Mouse (Mus musculus): ENCODE data around the gene Fgf7.

Fgf7 gene

DNA sequence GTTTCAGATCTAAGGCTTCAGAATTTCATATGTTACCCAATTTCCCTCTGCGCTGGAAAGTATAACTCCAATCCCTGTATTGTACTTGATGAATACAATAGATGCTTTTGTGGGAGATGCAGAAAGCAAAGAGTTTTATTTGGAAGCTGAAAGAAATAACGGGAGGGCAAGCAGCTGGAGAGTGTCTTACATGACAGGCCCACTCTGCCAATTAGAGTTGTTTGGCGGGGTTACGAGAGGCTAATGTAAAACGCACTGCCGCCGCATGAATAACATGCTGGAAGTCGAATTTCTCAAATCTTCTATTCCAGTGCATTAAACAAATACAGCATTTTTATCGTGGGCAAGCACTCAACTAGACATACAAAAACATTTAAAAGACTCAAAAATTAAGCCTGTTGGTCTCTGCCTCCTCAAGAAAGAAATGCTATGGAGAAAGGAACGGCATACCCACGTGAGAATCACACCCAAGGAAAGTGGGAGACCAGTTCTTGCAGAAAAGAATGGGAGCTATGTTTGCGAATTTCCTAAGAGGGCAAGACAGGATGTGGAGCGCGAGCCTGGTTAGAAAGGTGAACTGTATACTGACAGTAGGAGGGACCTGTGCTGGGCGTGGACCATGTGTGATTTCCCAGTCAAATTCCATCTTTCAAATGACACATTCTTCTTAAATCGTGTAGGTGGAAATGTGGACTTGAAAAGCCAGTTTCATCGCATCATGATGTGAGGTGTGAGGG is 26.7 kb downstream of the Fgf7 start:
- no peak for DNase-seq

DNA sequence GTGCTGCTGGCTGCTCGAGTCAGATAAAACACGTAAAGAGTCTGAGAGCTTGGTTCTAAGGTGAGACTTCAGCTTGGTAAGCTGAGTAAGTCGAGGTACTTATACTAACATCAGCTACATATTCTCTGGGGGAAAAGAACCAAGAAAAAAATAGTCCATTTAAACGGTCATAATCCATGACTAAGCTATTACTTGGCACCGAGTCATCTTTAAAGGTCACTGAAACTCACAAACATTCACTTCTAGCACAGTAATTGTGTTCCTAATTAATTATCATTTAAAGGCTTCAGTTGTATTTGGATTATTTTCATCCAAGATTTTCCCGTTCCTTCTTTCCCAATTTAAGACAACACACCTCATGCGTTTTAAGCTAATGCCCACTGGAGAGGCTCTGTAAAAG is 28.4 kb downstream of the Fgf7 start:
- DNase-seq, result no peak

DNA sequence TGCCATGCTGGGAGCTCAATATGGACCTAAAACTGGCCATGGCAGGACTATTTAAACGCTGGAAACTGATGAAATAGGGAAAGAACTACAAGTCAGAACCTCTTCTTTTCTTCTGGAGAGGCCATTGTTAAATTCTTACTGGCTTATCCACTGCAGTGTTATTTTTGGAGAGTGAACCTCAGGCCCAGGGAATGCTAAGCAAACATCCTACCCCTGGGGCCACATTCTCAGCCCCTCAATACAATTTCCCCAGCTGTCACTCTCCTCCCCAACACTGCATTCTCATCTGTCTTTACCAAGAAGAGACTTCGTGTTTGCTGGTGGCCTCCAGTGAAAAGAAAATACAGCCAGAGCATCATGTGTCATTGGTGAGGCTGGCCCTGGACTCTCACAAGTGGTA is 30.4 kb downstream of the Fgf7 start:
- DNase-seq, result no peak

DNA sequence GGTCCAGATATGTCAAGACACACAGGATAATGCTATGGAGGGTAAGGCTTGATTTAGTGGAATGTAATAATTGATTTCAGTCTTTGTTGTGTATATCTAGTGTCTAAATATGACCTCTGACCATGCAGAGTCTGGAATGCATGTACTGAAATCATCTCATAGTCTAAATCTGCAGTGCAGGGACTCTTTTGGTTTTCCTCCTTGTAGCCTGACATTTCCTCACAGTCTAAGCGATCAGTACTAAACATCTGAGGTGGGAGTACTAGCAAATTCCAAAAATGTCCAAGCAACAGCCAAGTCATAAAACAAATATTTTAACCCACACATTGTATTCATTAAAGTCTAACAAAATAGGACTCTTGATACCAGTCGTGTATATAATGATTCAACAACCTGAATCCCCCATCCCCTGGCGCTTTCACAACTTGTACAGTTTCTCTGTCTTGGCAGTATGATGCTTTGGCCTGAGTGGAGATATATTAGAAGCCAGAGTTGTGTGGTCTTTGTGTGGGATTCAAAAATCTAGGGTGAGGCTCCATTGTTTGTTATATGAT is 30.9 kb downstream of the Fgf7 start:
- no peak for DNase-seq

DNA sequence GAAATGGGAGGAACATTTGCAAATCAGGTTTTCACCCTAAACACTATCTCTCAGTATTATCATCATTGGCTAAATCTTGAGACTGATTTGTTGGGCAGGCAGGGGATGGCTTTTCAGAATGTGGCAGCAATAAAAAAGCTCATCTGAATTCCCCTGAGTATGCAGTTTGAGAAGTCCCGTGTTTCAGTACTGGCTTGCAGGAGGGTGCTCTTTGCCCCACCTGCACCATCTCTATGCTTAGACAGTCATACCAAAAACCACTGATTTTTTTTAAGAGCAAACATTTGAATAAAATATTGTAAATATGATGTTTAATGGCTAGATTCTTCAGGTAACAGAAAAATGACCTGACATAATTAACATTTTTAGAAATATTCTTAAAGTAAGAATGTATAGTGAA is 35.3 kb downstream of the Fgf7 start:
- DNase-seq, result no peak

DNA sequence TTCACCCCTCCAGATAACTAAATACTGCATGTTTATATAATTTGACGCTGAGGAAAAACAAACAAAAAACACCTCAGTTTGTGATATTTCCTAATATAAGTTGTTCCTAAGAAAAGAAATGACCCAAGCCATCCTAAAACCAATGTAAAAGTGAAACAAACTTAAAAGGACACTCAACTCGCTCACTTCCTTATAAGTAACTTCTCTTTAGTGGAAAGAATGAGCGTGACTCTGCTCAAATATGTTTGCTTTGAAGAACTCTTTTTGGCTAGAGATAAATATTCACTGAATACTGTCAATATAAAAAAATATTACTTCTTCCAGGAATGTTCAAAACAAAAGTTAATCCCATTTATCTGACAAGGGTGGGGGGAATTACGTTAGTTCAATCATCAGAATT is 39.3 kb downstream of the Fgf7 start:
- no peak for DNase-seq

DNA sequence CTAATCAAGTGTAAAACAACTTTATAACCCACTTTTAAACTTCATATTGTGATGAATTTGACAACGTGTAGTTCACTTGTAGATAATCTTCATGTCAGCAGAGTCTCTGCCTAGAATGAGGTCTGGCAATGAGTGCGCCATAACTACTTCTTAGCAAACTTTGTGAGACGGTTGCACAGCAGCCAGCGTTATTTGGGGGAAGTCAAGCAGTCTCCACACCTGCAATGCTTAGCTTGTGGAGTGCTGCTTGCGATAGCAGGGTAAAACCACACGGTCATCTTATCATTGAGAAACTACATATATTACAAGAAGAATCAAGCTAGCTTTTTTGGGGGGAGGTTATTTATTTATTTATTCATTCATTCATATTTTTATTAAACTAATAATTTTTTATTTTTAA is 42.0 kb downstream of the Fgf7 start:
- DNase-seq, result no peak

DNA sequence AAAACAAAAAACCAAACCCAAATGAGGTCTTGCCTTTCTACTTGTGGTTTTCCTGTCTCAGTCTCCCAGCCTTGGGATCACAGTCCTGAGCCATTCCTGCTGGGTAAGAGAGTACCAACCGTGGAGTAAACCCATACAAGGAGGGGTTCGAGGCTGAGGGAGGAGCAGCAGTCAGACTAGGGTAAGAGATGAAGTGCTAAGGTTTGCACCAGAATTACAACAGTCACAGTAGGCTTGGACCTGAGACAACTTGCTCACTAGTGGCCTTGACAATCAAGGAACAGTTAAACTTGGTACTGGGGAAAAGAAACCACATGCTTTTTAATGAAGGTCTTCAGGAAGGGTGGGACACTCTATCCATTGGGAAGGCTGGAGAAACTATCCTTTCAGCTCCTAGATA is 44.6 kb downstream of the Fgf7 start:
- no peak for DNase-seq

DNA sequence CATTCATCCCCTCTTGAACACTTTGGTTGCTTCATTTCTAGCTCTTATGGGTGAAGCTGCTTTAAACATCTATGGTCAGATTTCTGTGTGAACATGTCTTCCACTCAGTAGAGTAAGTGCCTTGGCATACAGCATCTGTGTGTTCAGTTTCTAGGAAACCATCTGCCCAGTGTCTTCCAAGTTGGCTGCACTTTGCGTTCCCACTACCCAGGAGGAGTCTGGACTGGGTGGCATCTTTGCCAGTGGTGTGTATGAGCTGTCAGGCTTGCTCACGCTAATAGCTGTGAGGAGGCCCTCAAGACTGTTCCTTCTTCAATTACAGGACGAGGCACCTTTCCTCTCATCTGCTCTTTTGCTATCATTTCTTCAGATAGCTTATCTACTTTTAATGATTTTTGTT is 49.9 kb downstream of the Fgf7 start:
- no peak for DNase-seq

DNA sequence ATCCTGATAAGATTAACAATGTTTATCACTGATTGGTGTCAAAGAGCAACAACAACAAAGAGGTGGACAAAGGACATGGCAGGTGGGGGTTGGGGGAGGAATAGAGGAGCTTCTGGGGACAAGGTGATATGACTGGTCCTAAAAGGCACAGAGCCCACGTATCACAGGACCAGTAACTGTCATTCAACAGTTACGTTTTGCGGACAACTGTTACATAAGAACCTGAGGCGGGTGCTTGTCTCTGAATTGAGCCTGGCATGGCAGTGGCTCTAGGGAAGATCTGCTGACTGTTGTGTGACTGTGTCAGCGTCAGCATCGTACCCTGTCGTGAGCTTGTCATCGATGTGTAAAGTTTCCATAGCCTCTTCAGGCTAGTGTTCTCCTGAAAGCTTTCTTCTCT is 51.7 kb downstream of the Fgf7 start:
- no peak for DNase-seq

DNA sequence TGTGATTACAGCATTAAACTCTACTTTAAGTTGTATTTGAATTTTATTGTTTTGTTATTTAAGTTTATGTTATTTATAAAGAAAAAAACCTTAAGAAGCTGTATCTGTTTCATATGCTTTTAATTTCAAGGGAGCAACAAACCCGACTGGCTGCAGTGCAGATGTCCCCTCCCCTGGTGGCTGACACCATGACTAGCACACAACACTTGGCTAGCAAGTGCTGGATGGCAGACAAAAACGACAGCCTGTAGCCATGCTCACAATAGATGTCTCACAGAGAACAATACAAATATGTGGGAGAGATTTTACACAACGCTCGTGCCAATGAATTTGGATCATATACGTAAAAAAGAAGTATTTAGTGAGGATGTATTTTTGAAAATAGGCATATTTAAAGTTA is 56.0 kb downstream of the Fgf7 start:
- DNase-seq, result no peak

DNA sequence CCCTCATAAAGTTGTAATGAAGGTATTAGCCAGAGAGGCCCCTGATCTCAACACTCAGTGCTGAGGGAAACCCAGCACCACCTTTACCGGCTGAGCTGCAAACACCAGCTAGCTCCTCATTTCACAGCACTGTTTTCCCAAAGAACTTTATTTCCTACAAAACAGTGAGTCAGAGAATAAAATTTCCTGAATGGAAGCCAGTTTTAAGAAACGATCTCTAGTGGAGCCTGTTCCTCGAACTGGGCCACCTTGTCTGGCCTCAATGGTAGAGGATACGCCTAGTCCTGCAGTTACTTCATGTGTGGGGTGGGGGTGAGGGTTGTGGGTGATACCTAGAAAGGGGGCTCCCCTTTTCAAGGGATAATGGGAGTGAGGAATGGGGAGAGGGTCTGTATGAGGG is 60.2 kb downstream of the Fgf7 start:
- no peak for DNase-seq
